Mouse (Mus musculus): ENCODE results near the gene Olfr1129.
"Not testable (repeated sequence)": the region's sequence is repeated elsewhere in the genome, so short reads cannot be mapped to it uniquely, and the experiment has no call there.

The Olfr1129 gene

GRCm38 (mm10) chr2:87573602-87574001 lies at the start of gene Olfr1129:
Gene Olfr1129, plus strand, starts transcription at chr2:87573902.
- not testable (repeated sequence) for DNase-seq (ENCODE audit: low read depth, low spot score)

- DNase-seq (ENCODE audit: low read depth, low spot score): not testable (repeated sequence)
These were observed 47.6 kb upstream of the Olfr1129 start for GRCm38 (mm10) chr2:87525899-87526616.

- no peak for DNase-seq (ENCODE audit: low read depth, low spot score)
These were observed 42.2 kb upstream of the Olfr1129 start, which contains the start of gene Olfr153 for GRCm38 (mm10) chr2:87531496-87531895. Gene Olfr153, plus strand, starts transcription at chr2:87531796.

GRCm38 (mm10) chr2:87534826-87535225 lies 38.9 kb upstream of the Olfr1129 start:
- no peak for DNase-seq (ENCODE audit: low read depth, low spot score)

GRCm38 (mm10) chr2:87545442-87545841 lies 28.3 kb upstream of the Olfr1129 start, which contains the start of gene Olfr1128:
Gene Olfr1128, minus strand, starts transcription at chr2:87545542.
- DNase-seq (ENCODE audit: low read depth, low spot score): no peak

GRCm38 (mm10) chr2:87605912-87606311 lies 32.2 kb downstream of the Olfr1129 start, which contains the start of gene Olfr1130:
Gene Olfr1130, plus strand, starts transcription at chr2:87606212.
- DNase-seq (ENCODE audit: low read depth, low spot score): not testable (repeated sequence)

- DNase-seq (ENCODE audit: low read depth, low spot score): no peak
These were observed 53.1 kb downstream of the Olfr1129 start, which contains the start of gene Olfr1131 for GRCm38 (mm10) chr2:87626804-87627203. Gene Olfr1131, plus strand, starts transcription at chr2:87627104.

Measured in WW6 (cell line).